Mouse (Mus musculus) heart, adult 2 months (tissue): ENCODE measurements at regions not wholly inside any gene's neighbourhood (a gene's known extent, or its start where the extent isn't known, plus 50 kb on each side); places are given as distances from the start of the nearest gene placed in this dataset.

Experiments used
- CTCF ChIP-seq: fragments of 200-600 bp; IDR thresholded peaks from 2 replicates; pipeline ENCODE4 v1.8.1; 2022; ENCODE audit warnings: antibody characterized with exemption, mild to moderate bottlenecking, moderate library complexity
- EP300 ChIP-seq: fragments of 200-500 bp; IDR thresholded peaks from 2 replicates; pipeline ENCODE4 v1.6.1; 2011; ENCODE audit warnings: low read depth, low read length, control low read depth; ENCODE audit not compliant: insufficient read depth
- POLR2A ChIP-seq: fragments of 200-500 bp; IDR thresholded peaks from 2 replicates; pipeline ENCODE4 v1.6.1; 2011; ENCODE audit warnings: mild to moderate bottlenecking, low read depth, low read length, control low read depth; ENCODE audit not compliant: insufficient read depth

GRCm38 (mm10) chr16:77495310-77495709, 106.6 kb downstream of the Gm11146 start:
- TF ChIP-seq CTCF (no peak), EP300 (no peak), POLR2A (no peak)
